Mouse (Mus musculus): ENCODE results near the gene Tfec. TPM values are rescaled to one million over a fixed set of nuclear protein-coding genes. Genes with fewer than 3 reads are reported as not detected.

The Tfec gene
- polyA plus RNA-seq, 1 experiment from 2014 or later, result 0.52 TPM

DNA sequence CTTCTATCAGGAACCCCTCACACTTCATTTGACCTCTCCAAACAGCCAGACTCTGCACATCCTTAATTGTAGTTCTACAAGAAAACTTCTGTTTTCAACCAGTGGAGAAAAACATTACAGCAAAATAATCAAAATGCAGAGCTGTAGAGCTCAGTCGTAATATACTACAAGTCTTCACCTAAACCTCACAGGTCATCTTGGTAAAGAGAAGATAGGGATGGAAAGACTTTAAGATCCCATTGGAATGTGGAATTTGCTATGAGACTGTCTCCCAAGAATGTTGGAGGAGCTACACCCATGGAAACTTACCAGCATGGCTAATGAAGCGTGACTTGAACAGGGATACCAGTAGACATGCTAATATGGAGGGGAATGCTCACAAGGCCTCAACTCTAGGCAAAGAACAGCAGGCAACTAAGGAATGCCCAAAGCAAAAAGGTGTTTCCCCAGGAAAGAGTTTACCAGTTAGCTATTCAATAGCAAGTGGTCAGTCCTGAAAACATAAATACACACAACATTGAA, 24.2 kb downstream of the Tfec start:
- Histone ChIP-seq H3K4me2 (ENCODE audit: low read depth) (no peak overlapping the region), H3K4me1 (ENCODE audit: control insufficient read depth, insufficient read depth, low read length) (no peaks in the 10 kb centered on the region), H3K9ac (ENCODE audit: low read length) (no peak overlapping the region), H3K27me3 (ENCODE audit: control insufficient read depth, insufficient read depth, low read length) (no peaks in the 10 kb centered on the region), H3K27ac (ENCODE audit: low read depth, low read length) (no peak overlapping the region), H3K4me3 (ENCODE audit: low read depth, low read length) (no peak overlapping the region), H3K9me3 (ENCODE audit: control insufficient read depth, low read length) (no peaks in the 10 kb centered on the region), H3K36me3 (ENCODE audit: control insufficient read depth, insufficient read depth, low read length) (no peaks in the 10 kb centered on the region)
- no peak for DNase-seq (ENCODE audit: low spot score)
- 89% methylated on average over 2 of the region's 2 CpGs for WGBS
- ATAC-seq (ENCODE audit: insufficient read depth, low FRiP score, low TSS enrichment), result no peak

DNA sequence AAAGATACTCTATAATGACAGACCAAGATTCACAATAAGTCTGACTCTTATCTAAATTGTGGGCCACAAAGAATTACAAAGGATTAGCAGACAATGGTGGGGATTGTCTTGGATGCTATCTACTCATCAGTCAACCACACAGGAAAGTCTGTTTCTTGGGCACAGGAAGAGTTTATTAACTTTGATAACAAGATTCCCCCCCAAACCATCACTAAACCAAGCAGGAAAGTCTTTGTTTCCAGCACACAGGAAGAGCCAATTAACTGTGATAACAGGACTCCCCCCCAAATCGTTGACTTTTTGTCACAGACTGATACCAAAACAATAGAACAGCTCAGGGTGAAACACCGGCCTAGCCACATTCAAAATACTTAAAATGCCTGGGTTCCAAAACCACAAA, 28.2 kb downstream of the Tfec start:
- Histone ChIP-seq H3K4me3 (ENCODE audit: low read depth, low read length) (no peak overlapping the region), H3K27ac (ENCODE audit: low read depth, low read length) (no peak overlapping the region), H3K4me2 (ENCODE audit: low read depth) (no peak overlapping the region), H3K4me1 (ENCODE audit: control insufficient read depth, insufficient read depth, low read length) (no peaks in the 10 kb centered on the region), H3K27me3 (ENCODE audit: control insufficient read depth, insufficient read depth, low read length) (no peaks in the 10 kb centered on the region), H3K36me3 (ENCODE audit: control insufficient read depth, insufficient read depth, low read length) (no peaks in the 10 kb centered on the region), H3K9ac (ENCODE audit: low read length) (no peak overlapping the region), H3K9me3 (ENCODE audit: control insufficient read depth, low read length) (no peaks in the 10 kb centered on the region)
- ATAC-seq (ENCODE audit: insufficient read depth, low FRiP score, low TSS enrichment) (no peak), DNase-seq (ENCODE audit: low spot score) (no peak)
- 66% methylated on average over 2 of the region's 2 CpGs for WGBS

DNA sequence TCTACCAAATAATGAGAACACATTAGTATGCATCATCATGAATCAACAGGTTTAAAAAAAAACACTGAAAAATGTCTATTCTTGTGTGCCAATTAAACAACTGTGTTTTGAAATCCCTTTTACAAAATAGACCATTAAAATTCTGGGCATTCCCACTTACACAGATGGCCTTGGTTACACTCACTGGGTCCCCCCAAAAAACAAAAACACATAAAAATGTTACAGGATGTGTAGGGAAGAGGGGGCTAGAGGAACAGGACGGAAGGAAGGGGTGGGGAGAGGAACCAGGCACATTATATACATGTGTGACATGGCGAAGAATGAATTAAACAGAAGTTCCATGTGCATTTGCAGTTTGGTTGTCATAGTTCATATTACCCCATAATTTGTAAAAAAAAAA, 29.9 kb downstream of the Tfec start:
- no peaks in the 10 kb centered on the region for H3K9me3 ChIP-seq (ENCODE audit: control insufficient read depth, low read length)
- H3K4me1 ChIP-seq (ENCODE audit: control insufficient read depth, insufficient read depth, low read length), result no peaks in the 10 kb centered on the region
- H3K27ac ChIP-seq (ENCODE audit: low read depth, low read length), result no peak overlapping the region
- no peak for ATAC-seq (ENCODE audit: insufficient read depth, low FRiP score, low TSS enrichment)
- no peaks in the 10 kb centered on the region for H3K36me3 ChIP-seq (ENCODE audit: control insufficient read depth, insufficient read depth, low read length)
- WGBS, result 72% methylated on average over 2 of the region's 2 CpGs
- H3K9ac ChIP-seq (ENCODE audit: low read length), result no peak overlapping the region
- H3K4me2 ChIP-seq (ENCODE audit: low read depth), result no peak overlapping the region
- H3K4me3 ChIP-seq (ENCODE audit: low read depth, low read length), result no peak overlapping the region
- no peaks in the 10 kb centered on the region for H3K27me3 ChIP-seq (ENCODE audit: control insufficient read depth, insufficient read depth, low read length)
- no peak for DNase-seq (ENCODE audit: low spot score)

DNA sequence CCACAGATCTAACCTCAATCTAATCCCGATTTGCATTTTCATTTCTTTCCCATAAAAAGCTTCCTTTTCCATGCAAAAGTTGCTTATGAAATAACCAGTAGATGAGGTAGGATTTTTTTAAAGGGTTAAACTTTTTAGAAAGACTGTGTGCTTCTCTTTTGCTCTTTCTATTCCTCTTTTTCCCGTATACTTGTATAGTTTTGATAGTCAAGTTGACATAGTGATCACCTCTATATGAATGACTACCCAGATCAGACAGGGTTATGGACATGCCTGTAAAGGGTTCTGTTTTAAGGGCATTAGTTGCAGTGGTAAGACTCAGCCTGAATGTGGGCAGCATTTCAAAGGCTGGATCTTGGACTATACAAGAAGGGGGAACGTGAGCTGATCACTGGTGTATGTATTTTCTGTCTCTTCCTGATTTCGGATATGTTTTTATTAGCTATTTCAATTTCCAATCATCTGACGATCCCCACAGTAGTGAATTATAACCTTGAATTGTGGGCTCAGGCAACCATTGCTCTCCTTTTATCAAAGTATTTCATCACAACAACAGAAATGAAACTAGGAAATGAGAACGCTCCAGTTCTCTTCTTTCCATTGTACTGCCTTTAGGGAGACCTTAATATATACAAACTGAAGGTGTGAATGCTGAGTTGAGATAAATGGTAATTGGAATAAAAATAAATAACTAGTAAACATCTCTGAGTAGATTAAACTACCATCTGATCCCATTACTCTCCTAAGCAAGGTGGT, 35.3 kb downstream of the Tfec start:
- no peaks in the 10 kb centered on the region for H3K9me3 ChIP-seq (ENCODE audit: control insufficient read depth, low read length)
- DNase-seq (ENCODE audit: low spot score) (no peak), ATAC-seq (ENCODE audit: insufficient read depth, low FRiP score, low TSS enrichment) (no peak)
- no peak overlapping the region for H3K9ac ChIP-seq (ENCODE audit: low read length)
- 87% methylated on average over 6 of the region's 6 CpGs for WGBS
- no peak overlapping the region for H3K4me2 ChIP-seq (ENCODE audit: low read depth)
- no peak overlapping the region for H3K27ac ChIP-seq (ENCODE audit: low read depth, low read length)
- H3K36me3 ChIP-seq (ENCODE audit: control insufficient read depth, insufficient read depth, low read length), result no peaks in the 10 kb centered on the region
- H3K4me1 ChIP-seq (ENCODE audit: control insufficient read depth, insufficient read depth, low read length), result no peaks in the 10 kb centered on the region
- H3K27me3 ChIP-seq (ENCODE audit: control insufficient read depth, insufficient read depth, low read length), result no peaks in the 10 kb centered on the region
- H3K4me3 ChIP-seq (ENCODE audit: low read depth, low read length), result no peak overlapping the region

DNA sequence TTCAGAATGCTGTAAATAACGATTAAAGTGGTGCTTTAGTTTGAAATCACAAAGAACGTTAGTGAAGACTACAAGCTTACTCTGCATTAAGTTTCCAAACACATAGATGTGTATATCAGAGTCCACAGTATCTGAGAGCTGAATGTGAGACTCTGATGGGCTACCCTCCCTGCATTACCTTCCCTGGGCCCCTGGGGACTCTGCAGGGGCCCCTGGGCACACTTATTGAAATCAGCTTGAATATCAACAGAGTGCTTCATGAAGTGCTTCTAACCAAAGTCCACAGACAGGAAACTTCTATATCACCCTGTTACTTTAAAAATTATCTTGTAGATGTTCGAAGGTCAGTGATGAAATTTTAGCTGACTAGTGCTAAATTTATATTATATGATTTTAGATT, 36.2 kb downstream of the Tfec start:
- H3K27ac ChIP-seq (ENCODE audit: low read depth, low read length), result no peak overlapping the region
- no peaks in the 10 kb centered on the region for H3K27me3 ChIP-seq (ENCODE audit: control insufficient read depth, insufficient read depth, low read length)
- WGBS, result 94% methylated on average over 3 of the region's 3 CpGs
- H3K4me2 ChIP-seq (ENCODE audit: low read depth), result no peak overlapping the region
- no peaks in the 10 kb centered on the region for H3K36me3 ChIP-seq (ENCODE audit: control insufficient read depth, insufficient read depth, low read length)
- H3K4me3 ChIP-seq (ENCODE audit: low read depth, low read length), result no peak overlapping the region
- no peaks in the 10 kb centered on the region for H3K9me3 ChIP-seq (ENCODE audit: control insufficient read depth, low read length)
- no peaks in the 10 kb centered on the region for H3K4me1 ChIP-seq (ENCODE audit: control insufficient read depth, insufficient read depth, low read length)
- DNase-seq (ENCODE audit: low spot score) (no peak), ATAC-seq (ENCODE audit: insufficient read depth, low FRiP score, low TSS enrichment) (no peak)
- H3K9ac ChIP-seq (ENCODE audit: low read length), result no peak overlapping the region

DNA sequence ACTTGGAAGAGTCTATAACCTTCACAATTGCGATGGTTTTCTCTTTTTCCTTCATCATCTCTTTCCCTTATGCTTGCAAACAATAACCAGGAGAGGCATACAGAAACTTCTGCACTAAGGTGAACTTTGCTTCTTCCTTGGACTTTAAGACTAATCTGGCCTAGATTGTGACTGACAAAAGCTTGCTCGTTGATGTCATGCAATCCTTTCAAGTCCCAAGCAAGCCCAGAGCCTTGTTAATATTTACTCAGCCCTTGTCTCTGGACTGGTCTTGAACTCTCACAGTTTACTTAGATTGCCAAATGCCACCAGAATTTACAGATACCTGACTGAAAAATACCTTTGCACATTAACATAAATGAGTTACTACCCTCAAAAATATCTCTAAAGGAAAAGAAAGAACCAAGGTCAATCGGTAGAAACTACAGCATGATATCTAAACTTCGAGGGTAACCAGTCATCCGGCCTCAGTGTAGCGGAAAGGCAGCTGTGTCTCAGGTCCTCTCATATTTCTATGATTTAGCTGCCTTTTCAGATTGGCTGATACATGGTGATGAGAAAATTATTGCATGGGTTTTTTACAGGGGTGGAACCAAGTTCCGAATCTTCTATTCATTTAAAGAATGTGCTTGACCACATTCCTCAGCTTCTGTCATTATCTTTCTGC, 42.2 kb downstream of the Tfec start:
- no peak overlapping the region for H3K4me3 ChIP-seq (ENCODE audit: low read depth, low read length)
- no peak overlapping the region for H3K27ac ChIP-seq (ENCODE audit: low read depth, low read length)
- H3K36me3 ChIP-seq (ENCODE audit: control insufficient read depth, insufficient read depth, low read length), result no peaks in the 10 kb centered on the region
- 91% methylated on average over 7 of the region's 7 CpGs for WGBS
- ATAC-seq (ENCODE audit: insufficient read depth, low FRiP score, low TSS enrichment), result no peak
- no peak for DNase-seq (ENCODE audit: low spot score)
- H3K27me3 ChIP-seq (ENCODE audit: control insufficient read depth, insufficient read depth, low read length), result no peaks in the 10 kb centered on the region
- no peaks in the 10 kb centered on the region for H3K4me1 ChIP-seq (ENCODE audit: control insufficient read depth, insufficient read depth, low read length)
- H3K4me2 ChIP-seq (ENCODE audit: low read depth), result no peak overlapping the region
- no peaks in the 10 kb centered on the region for H3K9me3 ChIP-seq (ENCODE audit: control insufficient read depth, low read length)
- H3K9ac ChIP-seq (ENCODE audit: low read length), result no peak overlapping the region

DNA sequence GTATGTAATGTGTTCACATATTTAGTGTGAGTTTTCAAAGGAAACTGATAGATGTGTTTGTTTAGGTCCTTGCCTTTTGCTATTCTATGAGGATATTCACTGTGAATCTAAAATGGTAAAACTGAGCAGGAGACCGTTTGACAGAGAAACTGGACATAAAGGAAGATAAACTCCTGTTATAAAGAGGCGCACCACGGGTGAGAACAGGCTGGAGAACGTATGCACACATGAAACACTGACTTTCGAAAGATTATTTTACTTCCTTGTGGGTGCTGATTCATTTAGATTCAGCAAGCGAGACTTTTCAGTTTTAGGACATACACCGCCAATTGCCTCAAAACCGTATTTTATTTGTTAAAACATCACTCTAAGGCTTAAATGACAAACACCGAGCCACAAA, 43.3 kb downstream of the Tfec start:
- no peak overlapping the region for H3K9ac ChIP-seq (ENCODE audit: low read length)
- no peak overlapping the region for H3K4me2 ChIP-seq (ENCODE audit: low read depth)
- ATAC-seq (ENCODE audit: insufficient read depth, low FRiP score, low TSS enrichment) (no peak), DNase-seq (ENCODE audit: low spot score) (no peak)
- H3K27ac ChIP-seq (ENCODE audit: low read depth, low read length), result no peak overlapping the region
- no peak overlapping the region for H3K4me3 ChIP-seq (ENCODE audit: low read depth, low read length)
- no peaks in the 10 kb centered on the region for H3K27me3 ChIP-seq (ENCODE audit: control insufficient read depth, insufficient read depth, low read length)
- H3K4me1 ChIP-seq (ENCODE audit: control insufficient read depth, insufficient read depth, low read length), result no peaks in the 10 kb centered on the region
- no peaks in the 10 kb centered on the region for H3K36me3 ChIP-seq (ENCODE audit: control insufficient read depth, insufficient read depth, low read length)
- WGBS, result 87% methylated on average over 9 of the region's 9 CpGs
- no peaks in the 10 kb centered on the region for H3K9me3 ChIP-seq (ENCODE audit: control insufficient read depth, low read length)

DNA sequence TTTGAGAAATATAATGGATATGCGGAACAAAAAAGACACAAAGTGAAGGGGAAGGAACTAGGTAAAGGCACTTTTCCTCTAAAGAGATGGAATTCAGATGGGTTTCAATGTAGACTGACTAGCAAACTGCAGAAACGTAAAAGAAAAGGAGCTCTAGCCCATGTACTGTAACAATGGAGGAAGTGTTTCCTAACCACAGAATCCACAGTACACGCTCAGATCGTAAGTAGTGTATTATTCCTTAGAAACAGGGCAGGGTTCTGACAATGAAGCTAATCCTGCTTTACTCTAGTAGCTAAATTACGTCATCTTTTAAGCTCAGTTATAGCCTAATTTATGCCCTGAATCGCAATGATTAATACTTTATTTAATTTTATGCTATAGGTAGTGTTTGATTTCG, 51.7 kb downstream of the Tfec start:
- H3K9me3 ChIP-seq (ENCODE audit: control insufficient read depth, low read length), result no peaks in the 10 kb centered on the region
- no peak overlapping the region for H3K4me3 ChIP-seq (ENCODE audit: low read depth, low read length)
- no peak for DNase-seq (ENCODE audit: low spot score)
- ATAC-seq (ENCODE audit: insufficient read depth, low FRiP score, low TSS enrichment), result no peak
- no peaks in the 10 kb centered on the region for H3K36me3 ChIP-seq (ENCODE audit: control insufficient read depth, insufficient read depth, low read length)
- 86% methylated on average over 7 of the region's 7 CpGs for WGBS
- H3K4me1 ChIP-seq (ENCODE audit: control insufficient read depth, insufficient read depth, low read length), result no peaks in the 10 kb centered on the region
- no peak overlapping the region for H3K4me2 ChIP-seq (ENCODE audit: low read depth)
- no peak overlapping the region for H3K27ac ChIP-seq (ENCODE audit: low read depth, low read length)
- no peaks in the 10 kb centered on the region for H3K27me3 ChIP-seq (ENCODE audit: control insufficient read depth, insufficient read depth, low read length)
- H3K9ac ChIP-seq (ENCODE audit: low read length), result no peak overlapping the region

DNA sequence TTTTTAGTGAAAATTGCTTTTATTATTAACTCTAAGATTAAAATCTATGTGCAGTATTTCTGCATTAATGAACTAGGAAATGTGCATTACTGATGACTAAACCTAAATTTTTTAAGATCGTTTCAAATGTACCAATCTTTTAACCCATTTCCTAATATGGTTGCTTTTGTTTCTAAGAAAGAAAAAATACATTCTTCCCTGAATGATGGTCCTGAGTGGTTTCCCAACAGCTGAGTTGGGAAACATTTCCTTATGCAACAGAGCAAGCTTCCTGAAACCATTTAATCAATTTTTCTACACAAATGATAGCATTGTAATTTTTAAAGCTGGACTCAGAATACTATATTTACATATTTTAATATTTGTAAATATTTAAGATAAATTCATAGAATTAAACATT, 62.6 kb downstream of the Tfec start:
- Histone ChIP-seq H3K4me1 (ENCODE audit: control insufficient read depth, insufficient read depth, low read length) (no peaks in the 10 kb centered on the region), H3K27me3 (ENCODE audit: control insufficient read depth, insufficient read depth, low read length) (no peaks in the 10 kb centered on the region), H3K4me3 (ENCODE audit: low read depth, low read length) (no peak overlapping the region), H3K9me3 (ENCODE audit: control insufficient read depth, low read length) (no peaks in the 10 kb centered on the region), H3K4me2 (ENCODE audit: low read depth) (no peak overlapping the region), H3K9ac (ENCODE audit: low read length) (no peak overlapping the region), H3K36me3 (ENCODE audit: control insufficient read depth, insufficient read depth, low read length) (no peaks in the 10 kb centered on the region), H3K27ac (ENCODE audit: low read depth, low read length) (no peak overlapping the region)
- no peak for DNase-seq (ENCODE audit: low spot score)
- WGBS, result 78% methylated on average over 1 of the region's 1 CpGs
- ATAC-seq (ENCODE audit: insufficient read depth, low FRiP score, low TSS enrichment), result no peak

Data from neural tube, embryonic 11.5 days (tissue).